Mouse (Mus musculus): Measurements from ENCODE around the gene Jak3. TPM values are rescaled to one million over a fixed set of nuclear protein-coding genes. Genes with fewer than 3 reads are reported as not detected.
"Not testable (repeated sequence)": the region's sequence is repeated elsewhere in the genome, so short reads cannot be mapped to it uniquely, and the experiment has no call there.

Gene Jak3
- polyA plus RNA-seq, 1 experiment from 2014 or later: 1.6 TPM

DNA sequence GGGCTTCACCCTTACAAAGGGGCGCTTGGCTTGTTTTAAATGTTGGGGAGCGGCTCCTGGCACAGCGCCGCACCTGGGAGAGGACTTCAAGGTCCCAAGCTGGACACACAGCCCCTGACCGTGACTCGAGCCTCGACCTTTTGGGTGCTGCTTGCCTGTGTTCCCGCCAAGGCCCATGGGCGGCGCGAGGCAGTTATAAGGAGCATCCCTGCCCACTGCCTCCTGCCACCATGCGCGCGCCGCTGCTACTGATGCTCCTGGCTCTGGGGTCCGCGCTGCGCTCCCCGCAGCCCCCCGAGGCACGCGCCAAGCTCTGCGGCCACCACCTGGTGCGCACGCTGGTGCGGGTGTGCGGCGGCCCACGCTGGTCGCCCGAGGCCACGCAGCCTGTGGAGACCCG is 12.9 kb downstream of the Jak3 start, which contains the start of gene Insl3:
Gene Insl3, plus strand, starts transcription at position 187 of the 400 bp plus-strand sequence.
- Histone ChIP-seq H3K9me3 (ENCODE audit: control insufficient read depth, low read length) (no peaks in the 10 kb centered on the region), H3K27me3 (ENCODE audit: control insufficient read depth, insufficient read depth, low read length) (peaks cover 100% of the 10 kb centered on the region), H3K9ac (ENCODE audit: low read length) (no peak within 1 kb of the TSS), H3K4me1 (ENCODE audit: control insufficient read depth, insufficient read depth, low read length) (peaks cover 3% of the 10 kb centered on the region), H3K4me2 (ENCODE audit: low read depth) (no peak within 1 kb of the TSS), H3K36me3 (ENCODE audit: control insufficient read depth, insufficient read depth, low read length) (no peaks in the 10 kb centered on the region), H3K27ac (ENCODE audit: low read depth, low read length) (no peak within 1 kb of the TSS), H3K4me3 (ENCODE audit: low read depth, low read length) (no peak within 1 kb of the TSS)
- DNase-seq (ENCODE audit: low spot score): no peak
- WGBS: 2% methylated on average over 33 of the region's 33 CpGs
- no peak for ATAC-seq (ENCODE audit: insufficient read depth, low FRiP score, low TSS enrichment)

DNA sequence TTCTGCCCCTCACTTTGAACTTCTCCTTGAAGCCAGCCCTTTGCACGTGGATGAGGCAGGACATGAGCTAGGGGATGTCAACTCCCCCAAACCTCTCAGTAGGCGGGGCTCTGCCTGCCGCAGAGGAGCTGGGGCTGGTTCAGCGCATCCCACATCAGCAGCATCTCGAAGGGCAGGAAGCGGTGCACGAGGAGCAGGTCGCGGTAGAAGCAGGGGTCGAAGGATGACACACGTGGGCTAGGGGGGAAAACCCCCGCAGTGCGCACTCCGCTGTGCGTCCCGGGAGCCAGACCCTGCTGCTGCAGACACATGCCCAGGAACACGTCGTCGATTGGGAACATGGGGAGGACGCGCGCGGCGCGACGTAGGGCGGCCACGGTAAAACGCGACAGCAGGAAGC is 16.4 kb downstream of the Jak3 start:
- WGBS: 3% methylated on average over 30 of the region's 30 CpGs
- Histone ChIP-seq H3K4me2 (ENCODE audit: low read depth) (no peak overlapping the region), H3K4me1 (ENCODE audit: control insufficient read depth, insufficient read depth, low read length) (no peaks in the 10 kb centered on the region), H3K27ac (ENCODE audit: low read depth, low read length) (no peak overlapping the region), H3K36me3 (ENCODE audit: control insufficient read depth, insufficient read depth, low read length) (no peaks in the 10 kb centered on the region), H3K27me3 (ENCODE audit: control insufficient read depth, insufficient read depth, low read length) (peaks cover 83% of the 10 kb centered on the region), H3K9me3 (ENCODE audit: control insufficient read depth, low read length) (no peaks in the 10 kb centered on the region), H3K9ac (ENCODE audit: low read length) (no peak overlapping the region), H3K4me3 (ENCODE audit: low read depth, low read length) (no peak overlapping the region)
- DNase-seq (ENCODE audit: low spot score) (no peak), ATAC-seq (ENCODE audit: insufficient read depth, low FRiP score, low TSS enrichment) (no peak)

DNA sequence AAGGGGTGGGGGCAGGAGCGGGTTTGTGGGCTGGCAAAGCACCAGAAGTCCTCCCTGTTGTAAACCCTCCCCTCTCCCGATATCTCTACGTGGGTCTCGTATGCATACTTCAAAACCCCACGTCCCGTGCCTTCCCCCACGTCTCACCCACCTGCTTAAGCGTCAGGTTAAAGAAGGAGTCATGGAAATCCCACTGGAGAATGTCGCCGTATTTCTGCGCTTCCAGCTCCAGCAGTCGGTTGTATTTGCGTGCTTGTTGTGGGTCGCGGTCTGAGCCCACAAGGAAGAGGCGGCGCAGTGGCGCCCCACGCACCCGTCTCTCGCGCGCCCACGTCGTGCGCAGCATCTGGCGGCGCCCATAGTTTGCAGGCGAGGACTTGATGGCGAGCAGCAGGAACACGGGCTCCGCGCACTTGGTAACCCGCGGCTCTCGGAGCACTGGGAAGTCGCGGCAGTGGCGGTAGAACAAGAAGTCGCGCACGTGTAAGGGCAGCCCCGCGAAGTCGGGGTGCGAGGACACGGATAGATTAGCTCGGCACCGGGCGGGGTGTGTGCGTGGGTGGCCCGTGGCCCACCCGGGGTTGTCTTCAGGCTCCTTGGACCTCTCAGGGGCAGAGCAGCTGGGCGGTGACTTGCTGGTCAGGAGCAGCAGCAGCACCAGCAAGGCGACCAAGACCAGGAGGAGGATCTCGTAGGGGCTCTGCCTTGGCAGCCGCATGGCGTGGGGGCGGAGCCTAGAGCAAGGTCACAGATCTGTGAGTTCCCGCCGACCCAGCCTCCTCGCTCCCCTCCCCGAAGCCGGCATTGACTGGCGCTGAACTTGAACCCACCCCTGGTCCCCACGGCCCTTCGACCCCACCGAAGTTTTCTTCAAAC is 17.3 kb downstream of the Jak3 start:
- H3K4me2 ChIP-seq (ENCODE audit: low read depth): no peak overlapping the region
- no peaks in the 10 kb centered on the region for H3K36me3 ChIP-seq (ENCODE audit: control insufficient read depth, insufficient read depth, low read length)
- no peak overlapping the region for H3K27ac ChIP-seq (ENCODE audit: low read depth, low read length)
- ATAC-seq (ENCODE audit: insufficient read depth, low FRiP score, low TSS enrichment) (0 out of 2 replicates have a peak, but pooled peaks have one; percentile 27), DNase-seq (ENCODE audit: low spot score) (no peak)
- WGBS: 10% methylated on average over 68 of the region's 68 CpGs
- no peaks in the 10 kb centered on the region for H3K9me3 ChIP-seq (ENCODE audit: control insufficient read depth, low read length)
- H3K27me3 ChIP-seq (ENCODE audit: control insufficient read depth, insufficient read depth, low read length): peaks cover 74% of the 10 kb centered on the region
- H3K4me3 ChIP-seq (ENCODE audit: low read depth, low read length): no peak overlapping the region
- no peaks in the 10 kb centered on the region for H3K4me1 ChIP-seq (ENCODE audit: control insufficient read depth, insufficient read depth, low read length)
- H3K9ac ChIP-seq (ENCODE audit: low read length): no peak overlapping the region

DNA sequence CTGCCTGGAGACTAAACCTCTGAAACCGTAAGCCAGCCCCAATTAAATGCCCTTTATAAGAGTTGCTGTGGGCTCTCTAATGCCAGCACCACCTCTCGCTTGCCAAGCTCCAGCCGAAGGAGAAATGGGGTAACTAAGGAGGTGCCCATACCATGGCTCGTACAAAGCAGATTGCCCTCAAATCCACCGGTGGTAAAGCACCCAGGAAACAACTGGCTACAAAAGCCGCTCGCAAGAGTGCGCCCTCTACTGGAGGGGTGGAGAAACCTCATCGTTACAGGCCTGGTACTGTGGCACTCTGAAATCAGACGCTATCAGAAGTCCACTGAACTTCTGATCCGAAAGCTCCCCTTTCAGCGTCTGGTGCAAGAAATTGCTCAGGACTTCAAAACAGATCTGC is 19.4 kb downstream of the Jak3 start:
- not testable (repeated sequence) for H3K9ac ChIP-seq (ENCODE audit: low read length); H3K36me3 ChIP-seq (ENCODE audit: control insufficient read depth, insufficient read depth, low read length)
- 63% methylated on average over 12 of the region's 12 CpGs for WGBS

DNA sequence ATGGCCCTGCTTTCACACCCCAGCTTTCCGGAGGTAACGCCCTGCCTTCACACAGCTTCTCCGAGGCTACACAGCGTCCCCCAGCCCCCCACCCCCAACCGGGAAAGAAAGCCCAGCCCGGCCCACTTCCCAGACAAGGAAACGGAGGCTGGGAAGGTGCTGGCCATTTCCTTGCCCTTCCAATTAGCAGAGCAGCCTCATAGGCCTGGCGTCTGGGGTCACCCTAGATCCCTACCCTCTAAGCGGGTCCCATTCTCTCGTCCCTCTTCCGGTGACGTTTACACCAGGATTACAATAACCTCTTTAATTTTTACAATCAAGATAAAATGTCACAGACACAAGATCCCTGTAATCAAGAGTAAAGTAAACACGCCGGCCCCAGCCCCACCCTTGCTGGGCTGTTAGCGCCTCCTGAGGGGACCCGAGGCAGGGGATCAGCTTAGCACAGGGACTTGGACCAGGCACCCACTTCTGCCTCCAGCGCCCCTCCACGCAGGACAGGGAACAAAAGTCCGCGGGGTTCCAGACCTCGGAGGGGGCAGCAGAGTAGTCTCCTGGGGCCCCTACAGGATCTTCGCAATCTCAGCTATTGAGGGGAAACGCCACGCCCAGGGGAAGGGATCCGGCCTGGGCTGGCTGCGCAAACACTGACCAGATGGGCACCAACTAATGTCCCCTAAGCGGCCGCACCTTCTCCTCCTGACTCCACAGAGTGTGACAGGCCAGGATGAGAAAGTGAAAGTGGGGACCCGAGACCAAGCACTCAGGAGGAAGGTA is 24.6 kb downstream of the Jak3 start:
- Histone ChIP-seq H3K27me3 (ENCODE audit: control insufficient read depth, insufficient read depth, low read length) (peaks cover 47% of the 10 kb centered on the region), H3K9ac (ENCODE audit: low read length) (no peak overlapping the region), H3K27ac (ENCODE audit: low read depth, low read length) (no peak overlapping the region), H3K4me2 (ENCODE audit: low read depth) (no peak overlapping the region), H3K4me1 (ENCODE audit: control insufficient read depth, insufficient read depth, low read length) (no peaks in the 10 kb centered on the region), H3K36me3 (ENCODE audit: control insufficient read depth, insufficient read depth, low read length) (no peaks in the 10 kb centered on the region), H3K9me3 (ENCODE audit: control insufficient read depth, low read length) (no peaks in the 10 kb centered on the region), H3K4me3 (ENCODE audit: low read depth, low read length) (peak overlapping the region; percentile 9; the same call in 1 of the 2 replicates)
- ATAC-seq (ENCODE audit: insufficient read depth, low FRiP score, low TSS enrichment) (no peak), DNase-seq (ENCODE audit: low spot score) (no peak)
- WGBS: 5% methylated on average over 29 of the region's 29 CpGs

More for the DNA sequence above, 19.4 kb downstream of the Jak3 start:
- H3K4me1 ChIP-seq (ENCODE audit: control insufficient read depth, insufficient read depth, low read length); H3K4me3 ChIP-seq (ENCODE audit: low read depth, low read length); H3K4me2 ChIP-seq (ENCODE audit: low read depth); H3K27ac ChIP-seq (ENCODE audit: low read depth, low read length); ATAC-seq (ENCODE audit: insufficient read depth, low FRiP score, low TSS enrichment); DNase-seq (ENCODE audit: low spot score); H3K9me3 ChIP-seq (ENCODE audit: control insufficient read depth, low read length): not testable (repeated sequence)
- H3K27me3 ChIP-seq (ENCODE audit: control insufficient read depth, insufficient read depth, low read length): peaks cover 64% of the 10 kb centered on the region

- Histone ChIP-seq H3K4me3 (ENCODE audit: low read depth, low read length) (peak within 1 kb of the TSS; percentile 10; the same call in 1 of the 2 replicates), H3K27me3 (ENCODE audit: control insufficient read depth, insufficient read depth, low read length) (peaks cover 45% of the 10 kb centered on the region), H3K36me3 (ENCODE audit: control insufficient read depth, insufficient read depth, low read length) (no peaks in the 10 kb centered on the region), H3K4me2 (ENCODE audit: low read depth) (no peak within 1 kb of the TSS), H3K9ac (ENCODE audit: low read length) (no peak within 1 kb of the TSS), H3K27ac (ENCODE audit: low read depth, low read length) (no peak within 1 kb of the TSS), H3K9me3 (ENCODE audit: control insufficient read depth, low read length) (no peaks in the 10 kb centered on the region), H3K4me1 (ENCODE audit: control insufficient read depth, insufficient read depth, low read length) (no peaks in the 10 kb centered on the region)
- DNase-seq (ENCODE audit: low spot score) (no peak), ATAC-seq (ENCODE audit: insufficient read depth, low FRiP score, low TSS enrichment) (no peak)
- WGBS: 16% methylated on average over 33 of the region's 34 CpGs
Measured at GRCm38 (mm10) chr8:71701414-71702086, 25.5 kb downstream of the Jak3 start, which contains the start of gene B3gnt3. Gene B3gnt3 (minus strand): TSS chr8:71701789.

- H3K9ac ChIP-seq (ENCODE audit: low read length): no peak overlapping the region
- no peaks in the 10 kb centered on the region for H3K36me3 ChIP-seq (ENCODE audit: control insufficient read depth, insufficient read depth, low read length)
- 34% methylated on average over 4 of the region's 4 CpGs for WGBS
- DNase-seq (ENCODE audit: low spot score) (no peak), ATAC-seq (ENCODE audit: insufficient read depth, low FRiP score, low TSS enrichment) (no peak)
- no peaks in the 10 kb centered on the region for H3K9me3 ChIP-seq (ENCODE audit: control insufficient read depth, low read length)
- H3K27me3 ChIP-seq (ENCODE audit: control insufficient read depth, insufficient read depth, low read length): peaks cover 46% of the 10 kb centered on the region
- no peak overlapping the region for H3K4me2 ChIP-seq (ENCODE audit: low read depth)
- no peak overlapping the region for H3K27ac ChIP-seq (ENCODE audit: low read depth, low read length)
- H3K4me3 ChIP-seq (ENCODE audit: low read depth, low read length): no peak overlapping the region
- no peaks in the 10 kb centered on the region for H3K4me1 ChIP-seq (ENCODE audit: control insufficient read depth, insufficient read depth, low read length)
Measured at GRCm38 (mm10) chr8:71702087-71702432, 26.0 kb downstream of the Jak3 start.

DNA sequence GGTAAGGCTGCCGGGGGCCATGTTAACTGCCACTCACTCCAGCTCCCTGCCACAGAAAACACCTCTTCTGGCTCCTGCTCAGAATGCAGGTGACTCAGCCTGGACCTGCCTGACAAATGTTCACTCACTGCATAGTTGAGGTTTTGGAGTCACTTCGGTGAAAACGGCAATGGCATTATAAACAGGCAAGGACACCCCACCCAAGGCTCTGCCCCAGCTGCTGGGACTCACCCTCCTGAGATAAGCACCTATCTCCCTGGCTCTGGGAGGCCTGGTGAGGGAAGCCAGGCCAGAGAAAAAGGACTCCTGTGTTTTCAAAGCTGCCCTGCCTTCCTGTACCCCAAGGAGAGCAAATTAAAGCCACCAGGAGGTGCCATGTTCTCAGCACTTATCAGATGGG is 26.8 kb downstream of the Jak3 start:
- Histone ChIP-seq H3K4me2 (ENCODE audit: low read depth) (no peak overlapping the region), H3K27me3 (ENCODE audit: control insufficient read depth, insufficient read depth, low read length) (peaks cover 48% of the 10 kb centered on the region), H3K36me3 (ENCODE audit: control insufficient read depth, insufficient read depth, low read length) (no peaks in the 10 kb centered on the region), H3K9ac (ENCODE audit: low read length) (no peak overlapping the region), H3K9me3 (ENCODE audit: control insufficient read depth, low read length) (no peaks in the 10 kb centered on the region), H3K27ac (ENCODE audit: low read depth, low read length) (no peak overlapping the region), H3K4me3 (ENCODE audit: low read depth, low read length) (no peak overlapping the region), H3K4me1 (ENCODE audit: control insufficient read depth, insufficient read depth, low read length) (no peaks in the 10 kb centered on the region)
- ATAC-seq (ENCODE audit: insufficient read depth, low FRiP score, low TSS enrichment): no peak
- no peak for DNase-seq (ENCODE audit: low spot score)
- WGBS: 94% methylated on average over 3 of the region's 3 CpGs
